Mouse (Mus musculus): ENCODE data around the gene Zfp869. TPM values are rescaled to one million over a fixed set of nuclear protein-coding genes. Genes with fewer than 3 reads are reported as not detected.
"Not testable (repeated sequence)": the region's sequence is repeated elsewhere in the genome, so short reads cannot be mapped to it uniquely, and the experiment has no call there.

Gene Zfp869
- polyA plus RNA-seq (2015; fragmentation: Nextera tagmentation; extraction: Ambion mirVana) = 11.1 and 12.3 TPM in 2 replicates

DNA sequence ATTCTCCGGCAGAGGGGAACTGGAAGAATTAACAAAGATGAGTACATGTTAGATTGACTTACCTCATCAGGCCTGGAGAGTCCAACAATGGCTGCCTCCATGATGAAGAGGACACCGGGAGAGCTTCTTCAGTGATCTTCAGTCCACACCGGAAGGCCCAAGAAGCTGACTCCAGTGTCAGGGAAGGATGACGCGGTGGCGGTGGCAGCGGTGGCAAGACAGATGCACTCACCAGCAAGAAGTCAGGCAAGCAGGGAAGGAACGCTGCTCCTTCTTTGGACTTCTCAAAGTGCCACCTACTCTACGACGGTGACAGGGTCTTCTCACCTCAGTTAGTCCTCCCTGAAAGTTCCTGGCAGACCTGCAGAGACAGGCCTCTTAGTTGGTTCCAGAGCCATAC lies at the start of gene Zfp869:
Zfp869 (minus strand) TSS at position 101 of the 400 bp plus-strand sequence.
- H3K4me2 ChIP-seq (replicated peaks; ENCODE audit: low read depth); H3K4me1 ChIP-seq (replicated peaks; ENCODE audit: control insufficient read depth, insufficient read depth); H3K27ac ChIP-seq (replicated peaks); DNase-seq (ENCODE audit: low spot score); H3K27me3 ChIP-seq (ENCODE audit: control insufficient read depth, insufficient read depth, low read length); H3K9me3 ChIP-seq (ENCODE audit: control insufficient read depth, low read length); H3K9ac ChIP-seq (ENCODE audit: low read length); H3K4me3 ChIP-seq (ENCODE audit: low read depth, low read length); ATAC-seq (ENCODE audit: low FRiP score, low TSS enrichment): not testable (repeated sequence)
- WGBS = 97% methylated on average over 8 of the region's 10 CpGs
- peaks cover 37% of the 10 kb centered on the region for H3K36me3 ChIP-seq (ENCODE audit: control insufficient read depth, insufficient read depth, low read length)

DNA sequence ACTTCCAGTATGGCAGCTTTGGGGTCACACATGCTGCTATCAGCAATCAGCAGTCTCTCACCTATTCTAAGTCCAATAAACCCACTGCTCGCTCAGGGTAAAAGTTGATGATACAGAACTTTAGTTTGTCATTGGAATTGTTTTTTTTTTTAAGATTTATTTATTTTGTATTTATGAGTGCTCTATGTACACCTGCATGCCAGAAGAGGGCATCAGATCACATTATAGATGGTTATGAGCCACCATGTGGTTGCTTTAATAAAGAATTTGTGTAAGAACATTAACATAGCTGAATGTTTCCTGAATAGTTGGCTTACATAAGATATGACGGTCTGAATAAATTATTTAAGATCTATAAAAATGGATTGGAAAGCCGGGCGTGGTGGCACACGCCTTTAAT lies 47.8 kb upstream of the Zfp869 start:
- TF ChIP-seq EP300 (optimal IDR thresholded peaks at IDR 0.05) (no peak), CTCF (IDR thresholded peaks at IDR 0.05; ENCODE audit: low read depth) (peak; percentile 17; the same call in 1 of the 2 replicates)
- ATAC-seq (ENCODE audit: low FRiP score, low TSS enrichment) = no peak
- Histone ChIP-seq H3K36me3 (ENCODE audit: control insufficient read depth, insufficient read depth, low read length) (peaks cover 5% of the 10 kb centered on the region), H3K9me3 (ENCODE audit: control insufficient read depth, low read length) (no peaks in the 10 kb centered on the region), H3K9ac (ENCODE audit: low read length) (no peak overlapping the region), H3K4me3 (ENCODE audit: low read depth, low read length) (no peak overlapping the region), H3K27me3 (ENCODE audit: control insufficient read depth, insufficient read depth, low read length) (no peaks in the 10 kb centered on the region), H3K27ac (replicated peaks) (no peak overlapping the region), H3K4me2 (replicated peaks; ENCODE audit: low read depth) (no peak overlapping the region), H3K4me1 (replicated peaks; ENCODE audit: control insufficient read depth, insufficient read depth) (no peaks in the 10 kb centered on the region)
- DNase-seq (ENCODE audit: low spot score) = no peak
- WGBS = 91% methylated on average over 5 of the region's 5 CpGs

DNA sequence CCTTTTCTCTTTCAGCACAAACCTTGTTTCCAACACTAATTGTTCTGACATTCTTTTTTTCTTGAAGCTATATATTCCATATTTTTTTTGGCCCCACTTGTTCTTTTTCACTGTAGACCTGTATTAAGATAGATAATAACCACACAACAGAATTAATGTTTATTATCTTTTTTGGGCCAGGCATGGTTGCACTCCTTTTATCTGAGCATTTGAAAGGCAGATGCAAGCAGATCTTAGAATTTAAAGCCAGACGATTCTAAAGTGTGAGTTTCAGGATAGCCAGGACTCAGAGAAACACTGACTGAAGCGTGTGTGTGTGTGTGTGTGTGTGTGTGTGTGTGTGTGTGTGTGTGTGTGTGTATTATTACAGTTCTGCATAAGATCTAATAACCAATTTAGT lies 41.9 kb upstream of the Zfp869 start:
- Histone ChIP-seq H3K9me3 (ENCODE audit: control insufficient read depth, low read length) (no peaks in the 10 kb centered on the region), H3K27ac (replicated peaks) (no peak overlapping the region), H3K4me2 (replicated peaks; ENCODE audit: low read depth) (no peak overlapping the region), H3K27me3 (ENCODE audit: control insufficient read depth, insufficient read depth, low read length) (no peaks in the 10 kb centered on the region), H3K4me1 (replicated peaks; ENCODE audit: control insufficient read depth, insufficient read depth) (peaks cover 3% of the 10 kb centered on the region; the same call in 1 of the 2 replicates), H3K9ac (ENCODE audit: low read length) (no peak overlapping the region), H3K36me3 (ENCODE audit: control insufficient read depth, insufficient read depth, low read length) (no peaks in the 10 kb centered on the region), H3K4me3 (ENCODE audit: low read depth, low read length) (no peak overlapping the region)
- DNase-seq (ENCODE audit: low spot score) (no peak), ATAC-seq (ENCODE audit: low FRiP score, low TSS enrichment) (no peak)
- TF ChIP-seq CTCF (IDR thresholded peaks at IDR 0.05; ENCODE audit: low read depth) (no peak), EP300 (optimal IDR thresholded peaks at IDR 0.05) (no peak)
- WGBS = 92% methylated on average over 2 of the region's 2 CpGs

DNA sequence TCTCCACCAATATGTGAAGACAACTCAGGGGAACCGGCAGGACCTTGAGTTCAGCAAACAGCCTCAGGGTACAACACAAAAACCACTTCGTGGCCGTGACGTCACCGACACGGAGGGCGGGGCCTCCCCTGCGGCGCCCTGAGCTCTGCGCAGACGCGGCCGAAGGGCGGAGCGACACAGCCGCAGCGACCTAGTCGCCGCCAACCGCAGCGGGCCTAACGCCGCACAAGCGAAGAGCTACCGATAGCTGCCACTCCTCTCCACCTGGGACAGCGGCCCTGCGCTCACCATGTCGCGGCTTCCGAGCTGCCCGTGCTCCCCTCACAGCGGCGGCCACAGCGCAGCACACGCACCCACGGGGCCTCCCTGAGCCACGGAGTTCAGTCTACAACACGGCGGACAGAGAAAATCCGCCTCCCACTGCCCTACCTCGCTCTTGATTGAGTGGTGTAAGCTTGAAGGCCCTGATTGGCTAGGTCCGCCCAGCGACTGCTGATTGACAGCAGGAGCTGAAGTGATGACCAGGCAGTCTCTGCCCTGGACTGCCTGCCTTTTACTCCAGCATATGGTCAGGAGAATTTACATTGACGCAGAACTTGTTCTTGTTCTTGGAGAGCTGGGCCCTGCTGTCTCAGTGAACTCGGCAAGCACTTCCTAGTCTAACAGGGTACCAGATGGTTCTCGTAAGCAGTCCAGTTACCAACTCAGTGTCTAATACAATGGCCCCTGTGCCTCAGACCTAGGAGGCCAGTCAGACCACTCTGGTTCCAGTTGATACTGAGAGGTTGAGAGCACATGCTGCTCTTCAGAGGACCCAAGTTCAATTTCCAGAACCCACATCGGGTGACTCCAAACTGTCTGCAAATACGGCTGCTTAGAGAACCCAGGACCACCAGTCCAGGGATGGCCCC lies 39.3 kb upstream of the Zfp869 start, which contains the start of gene Zfp963:
Zfp963 (minus strand) TSS at position 427 of the 911 bp plus-strand sequence.
- Histone ChIP-seq H3K4me3 (ENCODE audit: low read depth, low read length) (peak within 1 kb of the TSS; percentile 58), H3K4me1 (replicated peaks; ENCODE audit: control insufficient read depth, insufficient read depth) (peaks cover 3% of the 10 kb centered on the region; the same call in 1 of the 2 replicates), H3K27me3 (ENCODE audit: control insufficient read depth, insufficient read depth, low read length) (no peaks in the 10 kb centered on the region), H3K27ac (replicated peaks) (peak within 1 kb of the TSS; percentile 97), H3K4me2 (replicated peaks; ENCODE audit: low read depth) (peak within 1 kb of the TSS; percentile 54), H3K36me3 (ENCODE audit: control insufficient read depth, insufficient read depth, low read length) (no peaks in the 10 kb centered on the region), H3K9me3 (ENCODE audit: control insufficient read depth, low read length) (no peaks in the 10 kb centered on the region), H3K9ac (ENCODE audit: low read length) (peak within 1 kb of the TSS; percentile 84)
- TF ChIP-seq EP300 (optimal IDR thresholded peaks at IDR 0.05) (no peak), CTCF (IDR thresholded peaks at IDR 0.05; ENCODE audit: low read depth) (no peak)
- peak; percentile 95 for DNase-seq (ENCODE audit: low spot score)
- ATAC-seq (ENCODE audit: low FRiP score, low TSS enrichment) = peak; percentile 99
- 3% methylated on average over 47 of the region's 48 CpGs for WGBS

DNA sequence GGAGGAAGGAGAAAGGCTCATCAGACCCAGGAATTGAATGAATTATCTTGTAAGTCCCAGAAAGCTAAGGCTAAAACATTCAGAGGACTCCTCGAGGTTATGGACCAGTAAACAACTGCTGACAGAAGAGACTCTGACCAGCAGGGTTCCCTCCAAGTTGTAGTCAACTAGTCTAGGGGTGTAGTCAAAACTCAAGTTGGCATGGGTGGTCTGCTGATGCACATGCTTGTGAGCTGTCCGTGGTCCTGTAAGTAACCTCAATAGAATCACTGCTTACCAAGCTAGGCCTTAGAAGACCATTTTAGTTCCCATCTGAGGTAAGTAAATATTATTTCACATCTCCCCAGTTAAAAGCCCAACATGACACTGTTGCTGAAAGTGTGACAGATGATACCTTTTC lies 30.7 kb upstream of the Zfp869 start:
- no peak for DNase-seq (ENCODE audit: low spot score)
- Histone ChIP-seq H3K27me3 (ENCODE audit: control insufficient read depth, insufficient read depth, low read length) (no peaks in the 10 kb centered on the region), H3K4me2 (replicated peaks; ENCODE audit: low read depth) (no peak overlapping the region), H3K4me3 (ENCODE audit: low read depth, low read length) (no peak overlapping the region), H3K27ac (replicated peaks) (no peak overlapping the region), H3K9me3 (ENCODE audit: control insufficient read depth, low read length) (no peaks in the 10 kb centered on the region), H3K9ac (ENCODE audit: low read length) (no peak overlapping the region), H3K4me1 (replicated peaks; ENCODE audit: control insufficient read depth, insufficient read depth) (no peaks in the 10 kb centered on the region), H3K36me3 (ENCODE audit: control insufficient read depth, insufficient read depth, low read length) (0 out of 2 replicates have a peak, but pooled peaks cover 2% of the 10 kb centered on the region)
- ATAC-seq (ENCODE audit: low FRiP score, low TSS enrichment) = no peak
- 74% methylated on average over 2 of the region's 2 CpGs for WGBS
- TF ChIP-seq CTCF (IDR thresholded peaks at IDR 0.05; ENCODE audit: low read depth) = no peak
- TF ChIP-seq EP300 (optimal IDR thresholded peaks at IDR 0.05) = no peak

DNA sequence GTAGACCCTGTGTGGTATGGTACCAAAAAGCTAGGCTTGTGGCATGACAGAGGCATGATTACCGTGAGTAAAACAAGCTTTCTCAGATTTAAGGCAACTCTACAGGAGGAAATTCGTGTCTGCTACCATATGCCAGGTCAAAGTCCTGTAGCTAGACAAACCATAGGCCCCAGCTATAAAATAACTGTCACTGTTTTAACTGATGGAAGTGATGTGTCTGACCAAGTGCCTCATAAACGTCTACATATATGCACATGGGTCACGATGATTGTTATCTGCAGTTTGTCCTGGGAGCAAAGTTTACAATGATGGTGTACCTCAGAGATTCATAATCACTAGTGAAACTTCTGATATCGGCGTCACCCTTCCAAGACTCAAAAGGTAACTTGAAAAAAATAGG lies 30.2 kb upstream of the Zfp869 start:
- Histone ChIP-seq H3K4me1 (replicated peaks; ENCODE audit: control insufficient read depth, insufficient read depth) (no peaks in the 10 kb centered on the region), H3K27me3 (ENCODE audit: control insufficient read depth, insufficient read depth, low read length) (no peaks in the 10 kb centered on the region), H3K4me2 (replicated peaks; ENCODE audit: low read depth) (no peak overlapping the region), H3K27ac (replicated peaks) (no peak overlapping the region), H3K4me3 (ENCODE audit: low read depth, low read length) (no peak overlapping the region), H3K36me3 (ENCODE audit: control insufficient read depth, insufficient read depth, low read length) (0 out of 2 replicates have a peak, but pooled peaks cover 2% of the 10 kb centered on the region), H3K9me3 (ENCODE audit: control insufficient read depth, low read length) (no peaks in the 10 kb centered on the region), H3K9ac (ENCODE audit: low read length) (no peak overlapping the region)
- DNase-seq (ENCODE audit: low spot score) = no peak
- TF ChIP-seq EP300 (optimal IDR thresholded peaks at IDR 0.05) (no peak), CTCF (IDR thresholded peaks at IDR 0.05; ENCODE audit: low read depth) (no peak)
- WGBS = 84% methylated on average over 6 of the region's 6 CpGs
- no peak for ATAC-seq (ENCODE audit: low FRiP score, low TSS enrichment)

Data from stomach, postnatal 0 days (tissue).